Mouse (Mus musculus) bone marrow, adult 2 months (tissue): ENCODE measurements around the gene Agpat1.
A peak's percentile ranks its signal among the peaks of the same experiment; 100 is the strongest.

Experiments
- CTCF ChIP-seq: fragments of 200-500 bp; IDR thresholded peaks from 2 replicates; pipeline ENCODE4 v1.5.1; 2011; ENCODE audit warnings: low read length, control low read depth; ENCODE audit not compliant: control insufficient read depth, insufficient read depth
- POLR2A ChIP-seq: fragments of 200-500 bp; IDR thresholded peaks from 2 replicates; pipeline ENCODE4 v1.6.1; 2011; ENCODE audit warnings: low read depth, mild to moderate bottlenecking, control low read depth, low read length, borderline replicate concordance; ENCODE audit not compliant: control insufficient read depth

- peak; percentile 0; the same call in 1 of the 2 replicates for TF ChIP-seq POLR2A
- no peak for TF ChIP-seq CTCF
Measured at GRCm38 (mm10) chr17:34649106-34649864, 45.2 kb downstream of the Agpat1 start.
